Mouse (Mus musculus): Measurements from ENCODE around the gene Gm20517. TPM values are rescaled to one million over a fixed set of nuclear protein-coding genes. Genes with fewer than 3 reads are reported as not detected.

Gene Gm20517
- total RNA-seq (2023) = 1 to 10 TPM; 1.9 to 2.5 TPM

DNA sequence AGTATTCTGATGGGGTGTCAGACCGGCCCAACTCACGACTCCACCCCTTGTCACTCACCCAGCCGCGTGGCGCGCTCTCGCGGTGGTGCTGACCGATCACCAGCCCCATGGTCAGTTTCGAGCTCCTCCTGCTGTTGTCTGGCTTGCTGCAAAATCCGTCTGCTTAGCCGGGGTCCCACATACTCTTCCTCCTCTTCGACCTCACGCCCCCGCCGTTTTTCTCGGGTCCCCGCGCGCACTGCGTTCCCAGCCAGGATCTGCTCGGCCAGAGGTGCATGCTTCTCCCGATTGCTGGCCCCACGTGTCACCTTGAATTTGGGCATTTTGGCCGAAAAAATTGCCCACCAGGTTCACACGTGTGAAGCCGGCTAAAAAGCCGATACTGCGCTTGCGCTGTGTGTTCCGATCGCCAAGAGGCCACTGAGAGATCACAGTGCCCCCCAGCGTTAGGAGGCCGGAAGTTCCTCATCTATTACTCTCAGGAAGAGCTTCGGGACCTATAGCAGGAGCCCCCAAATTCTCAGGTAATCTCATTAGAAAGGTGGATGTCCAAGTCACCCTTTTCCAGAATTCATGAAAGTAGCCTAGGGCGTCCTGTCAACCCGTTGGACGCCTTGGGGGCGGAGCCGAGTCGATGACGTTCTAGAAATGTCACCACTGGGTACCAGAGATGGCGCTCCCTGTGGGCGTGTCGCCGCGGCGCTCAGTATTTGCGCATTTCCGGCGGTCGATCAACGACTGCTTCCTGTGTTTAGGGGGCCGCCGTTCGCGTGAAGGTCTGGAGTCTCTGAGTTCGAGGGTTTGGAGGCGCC, at the start of gene Gm20517, which contains the start of the genes Bysl and Med20:
TSS of gene Gm20517 (plus strand) at position 741 of the 812 bp plus-strand sequence.
TSS of gene Bysl (minus strand) at position 644 of the 812 bp plus-strand sequence.
TSS of gene Med20 (plus strand) at position 734 of the 812 bp plus-strand sequence.

GRCm38 (mm10) chr17:47630678-47631065, 19.3 kb downstream of the Gm20517 start, which contains the start of gene Usp49:
Gene Usp49, plus strand, starts transcription at chr17:47630690.

DNA sequence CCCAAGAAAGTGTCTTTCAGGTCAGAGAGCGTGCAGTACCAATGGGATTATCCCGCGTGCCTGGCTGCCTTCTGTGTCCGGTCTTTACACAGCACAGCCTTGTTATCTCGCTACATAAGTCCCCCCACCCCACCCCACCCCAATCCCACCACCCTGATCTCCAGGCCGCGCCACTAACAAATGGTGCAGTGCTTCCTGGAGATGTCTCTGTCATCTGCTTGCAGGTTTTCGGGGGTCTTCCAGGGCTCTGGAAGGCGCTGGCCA, 76.9 kb downstream of the Gm20517 start, which contains the start of gene Tomm6:
TSS of gene Tomm6 (minus strand) at position 43 of the 264 bp plus-strand sequence.

DNA sequence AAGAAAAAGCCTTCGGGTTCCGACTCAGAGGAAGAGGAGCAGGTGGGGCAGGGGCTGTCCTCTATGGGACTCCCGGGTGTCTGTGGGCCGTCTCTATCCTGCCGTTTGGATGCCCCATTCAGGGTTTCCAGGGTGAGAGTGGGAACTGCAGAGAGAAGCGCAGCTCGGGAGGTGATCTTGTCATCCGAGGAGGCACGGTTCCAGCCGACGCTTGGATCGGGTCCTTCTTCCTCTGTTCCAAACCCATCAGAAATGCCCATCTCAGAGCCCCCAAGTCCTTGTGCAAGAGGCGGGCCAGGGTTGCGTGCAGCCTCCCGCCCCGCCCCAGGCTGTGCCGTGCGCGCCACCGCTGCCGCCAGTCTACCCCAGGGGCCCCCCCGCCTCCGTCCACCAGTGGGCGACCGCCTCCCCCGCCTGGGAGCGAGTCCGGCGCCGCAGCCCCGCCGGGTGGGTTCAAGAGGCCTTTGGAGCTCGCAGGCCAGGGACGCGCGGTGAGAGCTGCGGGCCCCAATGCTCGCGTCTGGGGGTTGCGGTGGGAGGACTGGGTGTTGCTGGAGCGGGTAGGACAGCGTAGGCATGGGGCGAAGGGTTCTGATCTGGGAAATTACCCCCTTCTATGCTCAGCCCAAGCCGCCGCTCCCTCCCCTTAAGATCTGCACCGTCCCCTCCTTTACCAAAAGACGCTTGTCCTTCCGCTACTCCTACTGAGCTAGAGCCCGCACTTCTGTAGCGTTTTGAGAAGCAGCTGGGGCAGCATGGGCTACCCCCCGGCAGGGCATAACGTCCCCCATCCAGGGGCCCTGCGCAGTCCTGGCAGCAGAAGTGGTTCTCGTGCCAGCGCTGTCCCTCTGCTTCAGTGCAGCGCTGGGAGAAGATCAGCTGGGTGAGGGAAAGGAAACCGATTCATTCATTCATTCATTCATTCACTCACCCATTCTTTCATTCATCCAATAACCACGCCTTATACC, 77.5 kb downstream of the Gm20517 start, which contains the start of gene Frs3:
TSS of gene Frs3 (plus strand) at position 423 of the 968 bp plus-strand sequence.

GRCm38 (mm10) chr17:47694442-47694502, 82.9 kb downstream of the Gm20517 start, which contains the start of gene Gm21981:
Gene Gm21981, minus strand, starts transcription at chr17:47694455.

GRCm38 (mm10) chr17:47694503-47695336, 83.3 kb downstream of the Gm20517 start, which contains the start of gene Prickle4:
Gene Prickle4, minus strand, starts transcription at chr17:47694736.

DNA sequence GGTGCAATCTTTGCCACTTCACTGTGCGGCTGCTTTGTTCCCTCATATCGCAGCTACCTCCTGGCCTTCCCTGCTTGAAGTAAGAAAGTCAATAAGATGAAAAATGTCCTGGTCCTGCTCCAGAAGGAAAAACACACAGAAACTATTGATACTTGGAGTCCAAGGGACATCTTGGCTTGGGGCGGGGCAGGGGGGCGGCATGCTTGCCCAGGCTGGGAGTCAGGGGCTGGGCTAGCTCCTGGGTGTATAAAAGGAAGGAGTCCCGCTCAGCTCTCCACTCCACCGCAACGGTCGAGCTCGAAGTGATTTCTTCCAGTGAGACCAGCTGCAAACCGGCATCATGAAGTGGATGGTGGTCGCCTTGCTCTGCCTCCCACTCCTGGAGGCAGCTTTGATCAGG, 115.2 kb downstream of the Gm20517 start, which contains the start of gene Pgc:
TSS of gene Pgc (plus strand) at position 277 of the 400 bp plus-strand sequence.

Other genes with a start within 250 kb of the Gm20517 start
- gene Mrps10, start 242.7 kb upstream of the Gm20517 start, total RNA-seq (2023) = 10 to 100 TPM; 15.0 to 17.6 TPM
- 1 to 10 TPM in 1 of 2 experiments, under 1 TPM in 1; 0.52 to 1.2 TPM for gene Guca1b, start 226.2 kb upstream of the Gm20517 start, total RNA-seq (2023)
- 10 to 100 TPM; 10.5 to 14.1 TPM for gene Guca1a, start 211.0 kb upstream of the Gm20517 start, total RNA-seq (2023)
- not detected for gene AI661453, start 175.0 kb upstream of the Gm20517 start, total RNA-seq (2023)
- not detected for gene 1700001C19Rik, start 174.2 kb upstream of the Gm20517 start, total RNA-seq (2023)
- gene Taf8, start 109.3 kb upstream of the Gm20517 start, total RNA-seq (2023) = 10 to 100 TPM; 33.7 to 39.5 TPM
- gene Ccnd3, start 106.5 kb upstream of the Gm20517 start, total RNA-seq (2023) = 100 to 1,000 TPM; 266 to 307 TPM
- 10 to 100 TPM in 1 of 2 experiments, 1 to 10 TPM in 1; 9.5 to 10.5 TPM for gene Bysl, start 97 bp upstream of the Gm20517 start, total RNA-seq (2023)
- 10 to 100 TPM; 45.3 to 50.6 TPM for gene Med20, start within 50 bp of the Gm20517 start, total RNA-seq (2023)
- 1 to 10 TPM; 3.5 to 6.4 TPM for gene Usp49, start 19.1 kb downstream of the Gm20517 start, total RNA-seq (2023)
- 100 to 1,000 TPM; 187 to 200 TPM for gene Tomm6, start 76.8 kb downstream of the Gm20517 start, total RNA-seq (2023)
- gene Frs3, start 77.4 kb downstream of the Gm20517 start, total RNA-seq (2023) = 1 to 10 TPM; 1.5 to 1.8 TPM
- gene Gm21981, start 82.9 kb downstream of the Gm20517 start, total RNA-seq (2023) = not detected
- gene Prickle4, start 83.1 kb downstream of the Gm20517 start, total RNA-seq (2023) = 1 to 10 TPM; 1.9 to 2.1 TPM
- not detected for gene Pgc, start 115.3 kb downstream of the Gm20517 start, total RNA-seq (2023)
- gene Tfeb, start 125.4 kb downstream of the Gm20517 start, total RNA-seq (2023) = 100 to 1,000 TPM; 123 to 146 TPM
- gene Mdfi, start 223.1 kb downstream of the Gm20517 start, total RNA-seq (2023) = not detected

Data from monocyte, adult 59 days (primary cell).